Mouse (Mus musculus) embryo, embryonic 10.5 days (tissue): Measurements from ENCODE around the gene Lbp.

Experiments
- DNase-seq: peaks from one replicate; pipeline ENCODE4 v3.0.0-alpha.2; 2015; ENCODE audit warnings: low spot score

Gene Lbp

GRCm38 (mm10) chr2:158305948-158306695 is at the start of gene Lbp:
Gene Lbp (plus strand): TSS chr2:158306493.
- peak; percentile 49 for DNase-seq

GRCm38 (mm10) chr2:158256894-158257293 is 49.4 kb upstream of the Lbp start:
- peak; percentile 64 for DNase-seq

GRCm38 (mm10) chr2:158258005-158258418 is 48.3 kb upstream of the Lbp start, which contains the start of gene Bpi:
Gene Bpi (plus strand): TSS chr2:158258094.
- DNase-seq = no peak

GRCm38 (mm10) chr2:158258781-158259180 is 47.5 kb upstream of the Lbp start:
- peak; percentile 87 for DNase-seq

- DNase-seq = no peak
Measured at GRCm38 (mm10) chr2:158259498-158259897, 46.8 kb upstream of the Lbp start.

- DNase-seq = no peak
Measured at GRCm38 (mm10) chr2:158264877-158265276, 41.4 kb upstream of the Lbp start.

GRCm38 (mm10) chr2:158270017-158270416 is 36.3 kb upstream of the Lbp start:
- DNase-seq = no peak

GRCm38 (mm10) chr2:158273646-158274045 is 32.6 kb upstream of the Lbp start:
- peak; percentile 51 for DNase-seq

- DNase-seq = no peak
Measured at GRCm38 (mm10) chr2:158275349-158275748, 30.9 kb upstream of the Lbp start.

- DNase-seq = no peak
Measured at GRCm38 (mm10) chr2:158275811-158276210, 30.5 kb upstream of the Lbp start.

GRCm38 (mm10) chr2:158276451-158276850 is 29.8 kb upstream of the Lbp start:
- DNase-seq = no peak

- DNase-seq = no peak
Measured at GRCm38 (mm10) chr2:158276878-158277277, 29.4 kb upstream of the Lbp start.

GRCm38 (mm10) chr2:158279656-158280055 is 26.6 kb upstream of the Lbp start:
- DNase-seq = no peak

- peak; percentile 33 for DNase-seq
Measured at GRCm38 (mm10) chr2:158281497-158282205, 24.6 kb upstream of the Lbp start.

- no peak for DNase-seq
Measured at GRCm38 (mm10) chr2:158283136-158283535, 23.2 kb upstream of the Lbp start.

- no peak for DNase-seq
Measured at GRCm38 (mm10) chr2:158283771-158284170, 22.5 kb upstream of the Lbp start.

- peak; percentile 78 for DNase-seq
Measured at GRCm38 (mm10) chr2:158284571-158284970, 21.7 kb upstream of the Lbp start.

- DNase-seq = no peak
Measured at GRCm38 (mm10) chr2:158285655-158286054, 20.6 kb upstream of the Lbp start.

- no peak for DNase-seq
Measured at GRCm38 (mm10) chr2:158295700-158296099, 10.6 kb upstream of the Lbp start.

- no peak for DNase-seq
Measured at GRCm38 (mm10) chr2:158299203-158299602, 7.1 kb upstream of the Lbp start.

GRCm38 (mm10) chr2:158299731-158300130 is 6.6 kb upstream of the Lbp start:
- DNase-seq = no peak

GRCm38 (mm10) chr2:158302807-158303206 is 3.5 kb upstream of the Lbp start:
- DNase-seq = no peak

GRCm38 (mm10) chr2:158306696-158307049 is 380 bp downstream of the Lbp start:
- no peak for DNase-seq
